Mouse (Mus musculus) macrophage (primary cell): Measurements from ENCODE around the gene Klrd1. TPM values are rescaled to one million over a fixed set of nuclear protein-coding genes. Genes with fewer than 3 reads are reported as not detected.

ENCODE experiments used
- H3K27ac ChIP-seq: fragments of 350-480 bp; formaldehyde crosslinking; 2 replicates; pipeline ENCODE4 v1.9.0; 2021
- H3K36me3 ChIP-seq: fragments of 350-480 bp; formaldehyde crosslinking; 2 replicates; pipeline ENCODE4 v1.9.0; 2021; ENCODE audit errors: inconsistent target
- H3K4me3 ChIP-seq: fragments of 350-480 bp; formaldehyde crosslinking; 2 replicates; pipeline ENCODE4 v1.9.0; 2021; ENCODE audit errors: inconsistent target
- H3K79me2 ChIP-seq: fragments of 350-480 bp; formaldehyde crosslinking; 2 replicates; pipeline ENCODE4 v1.9.0; 2021; ENCODE audit errors: inconsistent target
- WGBS: methylation state at CpG from one replicate; pipeline ENCODE4 v1.1.7; 2026; ENCODE audit warnings: inconsistent platforms; ENCODE audit not compliant: missing documents; 5-methylcytosine and 5-hydroxymethylcytosine counted together
- polyA plus RNA-seq: library from polyadenylated mRNA; stranded (reverse); fragments of 250-400 nt; gene quantifications from 3 replicates; pipeline ENCODE4 v1.2.4, GENCODE M21; 2018; ENCODE audit warnings: inconsistent platforms
- total RNA-seq, 78 experiments: library from RNA; depleted of rRNA; stranded (reverse); fragments of 250-400 nt; gene quantifications; 1 replicate in 9 of 78; 2 replicates in 24 of 78; 3 replicates in 43 of 78; 4 replicates in 2 of 78; pipeline ENCODE4 v1.2.4; 2018; ENCODE audit warnings: inconsistent platforms in 56 of 78

Gene Klrd1
- not detected for total RNA-seq (2018; cell fraction: chromatin; rRNA removed)
- total RNA-seq (2018; cell fraction: cytosol; rRNA removed): 1 to 10 TPM in 1 of 26 experiments, under 1 TPM in 14, not detected in 11; 0.26 to 1.2 (median 0.62) TPM
- 1 to 10 TPM in 5 of 26 experiments, under 1 TPM in 1, not detected in 20; 0.75 to 4.9 (median 2.3) TPM for total RNA-seq (2018; cell fraction: nucleus; rRNA removed)
- polyA plus RNA-seq: 0.64 to 1.4 TPM (median 0.66 TPM) in 3 replicates

GRCm38 (mm10) chr6:129591508-129591907 lies at the start of gene Klrd1:
TSS of gene Klrd1 (plus strand) at chr6:129591782.
- WGBS: 3% methylated on average over 3 of the region's 3 CpGs
- Histone ChIP-seq H3K79me2 (no peaks in the 10 kb centered on the region), H3K36me3 (no peaks in the 10 kb centered on the region), H3K27ac (no peak within 1 kb of the TSS), H3K4me3 (no peak within 1 kb of the TSS)

GRCm38 (mm10) chr6:129541931-129542330 lies 49.7 kb upstream of the Klrd1 start:
- Histone ChIP-seq H3K27ac (no peak overlapping the region), H3K79me2 (peaks cover 3% of the 10 kb centered on the region; the same call in 1 of the 2 replicates), H3K36me3 (peaks cover 48% of the 10 kb centered on the region), H3K4me3 (no peak overlapping the region)
- 93% methylated on average over 9 of the region's 9 CpGs for WGBS

- Histone ChIP-seq H3K79me2 (no peaks in the 10 kb centered on the region; the same call in 1 of the 2 replicates), H3K36me3 (peaks cover 45% of the 10 kb centered on the region), H3K27ac (no peak overlapping the region), H3K4me3 (no peak overlapping the region)
- WGBS: 89% methylated on average over 3 of the region's 3 CpGs
Observed at GRCm38 (mm10) chr6:129542540-129542939, 49.0 kb upstream of the Klrd1 start.

- 92% methylated on average over 6 of the region's 6 CpGs for WGBS
- Histone ChIP-seq H3K4me3 (no peak overlapping the region), H3K36me3 (peaks cover 30% of the 10 kb centered on the region), H3K79me2 (no peaks in the 10 kb centered on the region), H3K27ac (no peak overlapping the region)
Observed at GRCm38 (mm10) chr6:129543709-129544606, 47.6 kb upstream of the Klrd1 start.

GRCm38 (mm10) chr6:129547277-129547676 lies 44.3 kb upstream of the Klrd1 start:
- no peaks in the 10 kb centered on the region for H3K79me2 ChIP-seq
- H3K27ac ChIP-seq: no peak overlapping the region
- H3K36me3 ChIP-seq: peaks cover 4% of the 10 kb centered on the region; the same call in 1 of the 2 replicates
- 96% methylated on average over 2 of the region's 2 CpGs for WGBS
- H3K4me3 ChIP-seq: no peak overlapping the region

GRCm38 (mm10) chr6:129548009-129548408 lies 43.6 kb upstream of the Klrd1 start:
- 4% methylated on average over 3 of the region's 3 CpGs for WGBS
- H3K36me3 ChIP-seq: no peaks in the 10 kb centered on the region

GRCm38 (mm10) chr6:129557298-129558023 lies 34.1 kb upstream of the Klrd1 start:
- Histone ChIP-seq H3K79me2 (no peaks in the 10 kb centered on the region), H3K4me3 (no peak overlapping the region), H3K36me3 (no peaks in the 10 kb centered on the region), H3K27ac (no peak overlapping the region)

More at GRCm38 (mm10) chr6:129548009-129548408, 43.6 kb upstream of the Klrd1 start:
- no peak overlapping the region for H3K4me3 ChIP-seq
- no peak overlapping the region for H3K27ac ChIP-seq
- H3K79me2 ChIP-seq: no peaks in the 10 kb centered on the region

GRCm38 (mm10) chr6:129558946-129559640 lies 32.5 kb upstream of the Klrd1 start:
- Histone ChIP-seq H3K36me3 (no peaks in the 10 kb centered on the region), H3K79me2 (no peaks in the 10 kb centered on the region), H3K27ac (no peak overlapping the region), H3K4me3 (no peak overlapping the region)
- WGBS: 11% methylated on average over 12 of the region's 12 CpGs

GRCm38 (mm10) chr6:129559641-129560027 lies 31.9 kb upstream of the Klrd1 start:
- 74% methylated on average over 3 of the region's 4 CpGs for WGBS
- H3K4me3 ChIP-seq: no peak overlapping the region
- no peaks in the 10 kb centered on the region for H3K79me2 ChIP-seq
- no peaks in the 10 kb centered on the region for H3K36me3 ChIP-seq
- no peak overlapping the region for H3K27ac ChIP-seq

- 23% methylated on average over 2 of the region's 2 CpGs for WGBS
- H3K79me2 ChIP-seq: no peaks in the 10 kb centered on the region
- H3K27ac ChIP-seq: no peak overlapping the region
- no peaks in the 10 kb centered on the region for H3K36me3 ChIP-seq
- no peak overlapping the region for H3K4me3 ChIP-seq
Observed at GRCm38 (mm10) chr6:129565257-129565656, 26.3 kb upstream of the Klrd1 start.

GRCm38 (mm10) chr6:129575315-129575714 lies 16.3 kb upstream of the Klrd1 start:
- no peak overlapping the region for H3K27ac ChIP-seq
- no peaks in the 10 kb centered on the region for H3K79me2 ChIP-seq
- H3K4me3 ChIP-seq: no peak overlapping the region
- no peaks in the 10 kb centered on the region for H3K36me3 ChIP-seq
- WGBS: 23% methylated on average over 2 of the region's 2 CpGs

GRCm38 (mm10) chr6:129577605-129578004 lies 14.0 kb upstream of the Klrd1 start, which contains the start of gene Klre1:
TSS of gene Klre1 (plus strand) at chr6:129577905.
- 89% methylated on average over 8 of the region's 8 CpGs for WGBS
- Histone ChIP-seq H3K4me3 (no peak within 1 kb of the TSS), H3K27ac (no peak within 1 kb of the TSS), H3K36me3 (no peaks in the 10 kb centered on the region), H3K79me2 (no peaks in the 10 kb centered on the region)

GRCm38 (mm10) chr6:129581274-129581673 lies 10.3 kb upstream of the Klrd1 start:
- WGBS: 67% methylated on average over 4 of the region's 4 CpGs
- Histone ChIP-seq H3K79me2 (no peaks in the 10 kb centered on the region), H3K27ac (no peak overlapping the region), H3K36me3 (no peaks in the 10 kb centered on the region), H3K4me3 (no peak overlapping the region)

GRCm38 (mm10) chr6:129581896-129582295 lies 9.7 kb upstream of the Klrd1 start:
- Histone ChIP-seq H3K27ac (no peak overlapping the region), H3K79me2 (no peaks in the 10 kb centered on the region), H3K4me3 (no peak overlapping the region), H3K36me3 (no peaks in the 10 kb centered on the region)
- WGBS: 46% methylated on average over 4 of the region's 4 CpGs
